Mouse (Mus musculus) embryo, embryonic 10.5 days (tissue): ENCODE measurements around the gene Hmgn2.
"Not testable (repeated sequence)": the region's sequence is repeated elsewhere in the genome, so short reads cannot be mapped to it uniquely, and the experiment has no call there.

Experiments used
- DNase-seq: peaks from one replicate; pipeline ENCODE4 v3.0.0-alpha.2; 2015; ENCODE audit warnings: low spot score

Hmgn2 gene

DNA sequence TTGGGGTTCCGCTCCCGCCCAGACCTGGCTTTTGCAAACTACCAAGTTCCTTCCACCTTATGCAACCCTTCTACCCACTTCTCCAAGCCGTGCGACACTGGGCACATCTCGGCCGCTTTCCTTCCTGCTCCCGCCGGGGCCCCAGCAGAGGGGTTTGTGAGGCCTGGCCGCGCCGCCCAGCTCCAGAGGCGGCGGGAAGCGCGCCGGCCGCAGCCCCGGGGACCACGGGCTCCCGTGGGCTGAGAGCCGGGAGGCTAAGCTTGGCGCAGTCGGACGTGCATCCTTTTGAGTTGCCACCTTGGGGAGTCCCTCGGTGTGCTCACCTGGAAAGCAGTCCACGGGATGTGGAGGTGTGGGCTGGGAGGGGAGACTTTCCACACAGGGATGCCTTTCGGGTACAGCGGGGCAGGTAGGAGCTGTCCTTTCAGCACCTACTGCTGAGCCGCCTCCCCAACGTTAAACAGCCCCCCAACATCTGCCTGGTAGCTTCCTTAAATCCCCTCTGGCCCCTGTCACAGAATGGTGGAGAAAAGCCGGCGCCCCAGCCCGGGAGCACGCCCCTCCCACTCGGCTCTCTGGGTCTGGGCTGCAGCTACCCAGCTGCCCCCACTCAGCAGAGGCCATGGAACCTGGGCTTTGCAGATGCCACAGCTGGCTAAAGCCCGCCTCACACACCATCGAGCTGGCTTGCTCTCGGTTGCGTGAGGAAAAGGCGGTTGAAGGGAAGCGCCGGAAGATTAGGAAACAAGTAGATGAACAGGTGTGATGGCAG is at the start of gene Hmgn2:
Hmgn2 (minus strand) TSS at position 501 of the 772 bp plus-strand sequence.
- peak; percentile 76 for DNase-seq

DNA sequence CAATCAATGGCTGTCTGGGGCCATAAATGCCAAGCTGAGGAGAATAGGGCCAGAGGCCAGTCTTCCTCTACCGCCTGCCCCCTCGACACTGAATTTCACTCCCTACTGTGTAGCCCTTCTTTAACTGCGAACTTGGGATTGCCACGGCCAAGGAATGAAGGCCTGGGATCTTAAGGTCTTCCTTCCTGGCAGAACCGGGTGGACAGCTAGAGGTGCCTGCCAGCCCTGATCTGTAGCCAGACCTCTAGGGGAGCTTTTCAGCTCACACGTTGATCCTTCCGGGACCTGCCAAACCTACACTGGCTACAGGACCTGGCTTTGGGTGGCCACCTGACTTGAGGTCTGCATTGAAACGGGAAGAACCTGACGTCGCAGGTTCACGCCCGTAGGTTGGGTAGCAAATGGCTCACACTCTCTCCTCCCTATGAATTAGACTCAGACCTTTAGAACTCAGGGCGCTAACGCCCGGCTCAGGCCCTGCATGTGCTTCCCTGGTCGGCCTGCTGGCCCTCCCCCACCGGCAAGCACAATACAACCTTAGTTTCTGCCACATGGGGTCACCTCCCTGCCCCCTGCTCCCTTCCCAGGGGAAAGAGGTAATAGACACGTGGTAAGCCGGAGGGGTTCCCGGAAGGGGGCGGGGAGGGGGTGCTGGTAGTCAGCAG is 48.9 kb upstream of the Hmgn2 start:
- DNase-seq: peak; percentile 76

DNA sequence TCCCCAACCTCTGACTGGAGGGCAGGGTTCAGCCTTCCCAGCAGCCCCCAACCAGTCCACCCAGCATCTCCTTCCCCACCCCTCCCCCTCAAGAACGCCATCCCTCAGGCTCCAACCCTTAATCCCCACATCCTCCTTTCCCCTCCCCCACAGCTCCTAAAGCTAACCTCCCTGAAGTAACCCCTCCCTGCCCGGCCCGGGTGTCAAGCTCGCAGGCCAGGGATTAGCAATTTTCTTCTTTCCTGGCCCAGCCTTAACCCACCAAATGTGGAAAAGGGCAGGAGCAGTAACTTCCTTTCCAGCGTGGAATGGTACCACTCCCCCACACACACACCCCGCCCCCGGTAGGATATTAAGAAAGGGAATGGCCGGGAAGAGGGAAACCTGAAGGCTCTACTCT is 48.3 kb upstream of the Hmgn2 start:
- DNase-seq: peak; percentile 91

GRCm38 (mm10) chr4:134016208-134016607 is 47.8 kb upstream of the Hmgn2 start:
- DNase-seq: no peak

- DNase-seq: peak; percentile 59
Measured at GRCm38 (mm10) chr4:134012858-134013528, 44.5 kb upstream of the Hmgn2 start.

DNA sequence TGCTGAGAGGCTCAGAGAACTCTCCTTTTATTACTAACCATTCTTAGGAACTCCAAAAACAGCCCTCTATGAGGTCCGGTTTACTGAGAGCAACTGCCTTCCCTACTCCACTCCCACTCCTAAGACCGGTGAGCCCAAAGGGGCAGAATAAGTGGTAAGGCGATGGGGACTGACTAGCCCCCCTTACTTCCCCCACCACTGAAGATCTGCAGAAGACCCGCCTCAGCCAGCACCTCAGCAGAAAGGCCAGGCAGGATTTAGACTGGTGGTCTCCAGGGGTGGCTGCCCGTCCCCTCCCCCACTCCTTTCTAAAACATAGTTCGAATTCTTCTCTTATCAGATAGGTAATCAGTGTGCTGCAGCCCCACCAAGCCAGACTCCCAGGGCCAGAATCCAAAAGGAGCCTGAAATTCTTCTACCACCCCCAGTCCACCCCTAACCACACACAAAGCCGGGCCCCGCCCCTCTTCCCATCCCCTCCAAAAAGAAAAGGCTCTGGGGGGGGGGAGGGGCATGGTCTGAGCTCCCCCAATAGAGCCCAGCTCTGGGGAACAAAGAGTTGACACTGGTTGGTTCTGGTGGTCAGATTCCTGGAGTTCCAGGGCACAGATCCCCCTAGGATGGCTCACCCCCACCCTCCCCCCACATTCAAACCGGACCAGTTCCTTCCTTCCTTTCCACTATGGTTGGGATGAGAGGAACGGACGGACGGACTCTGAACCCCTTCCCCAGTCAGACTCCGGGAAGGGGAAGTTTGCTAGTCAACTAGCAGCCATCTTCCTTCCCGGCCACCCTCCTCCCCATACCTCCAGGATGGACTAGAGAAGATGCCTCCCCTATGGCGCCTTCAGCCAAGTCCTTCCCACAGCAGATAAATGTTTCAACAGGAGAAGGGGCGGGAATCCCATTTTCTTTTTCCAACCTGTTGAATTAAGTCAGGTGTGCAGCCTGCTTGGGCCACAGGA is 43.3 kb upstream of the Hmgn2 start:
- DNase-seq: peak; percentile 77

- DNase-seq: no peak
Measured at GRCm38 (mm10) chr4:134009709-134010108, 41.3 kb upstream of the Hmgn2 start.

GRCm38 (mm10) chr4:134006845-134007244 is 38.4 kb upstream of the Hmgn2 start:
- no peak for DNase-seq

DNA sequence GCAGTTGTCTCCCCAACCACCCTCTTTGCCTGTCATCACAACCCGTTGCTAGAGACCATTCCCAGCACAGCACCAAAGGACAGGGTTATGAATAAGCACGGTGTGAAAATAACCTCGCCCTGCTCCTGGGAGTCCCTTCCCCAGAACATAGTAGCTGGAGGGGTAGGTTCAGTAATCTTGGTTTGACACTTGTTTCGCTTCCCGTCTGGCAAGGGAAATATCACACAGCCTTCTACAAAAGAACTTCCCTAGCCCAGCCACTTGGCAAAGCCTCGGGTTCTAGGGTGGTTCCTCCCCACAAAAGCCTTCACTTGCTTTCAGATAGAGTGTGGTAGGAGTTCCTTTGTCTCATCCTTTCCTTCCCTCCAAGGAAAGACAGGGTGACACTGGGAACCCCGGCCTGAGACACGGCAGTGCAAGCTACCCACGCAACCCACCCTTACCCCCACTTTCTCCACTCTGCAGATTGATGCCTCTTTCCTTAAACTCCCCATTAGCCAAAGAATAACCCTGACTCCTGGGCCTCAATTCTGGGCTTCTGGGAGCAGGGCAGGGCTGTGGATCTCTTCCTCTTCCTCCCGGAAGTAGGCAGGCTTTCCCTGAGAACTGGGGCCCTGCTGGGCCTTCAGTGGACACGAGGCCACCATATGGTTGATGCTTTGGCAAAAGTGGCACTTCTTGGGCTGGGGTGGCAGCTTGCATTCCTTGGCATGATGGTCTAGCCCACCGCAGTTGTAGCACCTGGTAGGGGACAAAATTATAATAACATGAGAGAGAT is 37.3 kb upstream of the Hmgn2 start:
- no peak for DNase-seq

- DNase-seq: peak; percentile 53
Measured at GRCm38 (mm10) chr4:134002903-134003302, 34.5 kb upstream of the Hmgn2 start.

DNA sequence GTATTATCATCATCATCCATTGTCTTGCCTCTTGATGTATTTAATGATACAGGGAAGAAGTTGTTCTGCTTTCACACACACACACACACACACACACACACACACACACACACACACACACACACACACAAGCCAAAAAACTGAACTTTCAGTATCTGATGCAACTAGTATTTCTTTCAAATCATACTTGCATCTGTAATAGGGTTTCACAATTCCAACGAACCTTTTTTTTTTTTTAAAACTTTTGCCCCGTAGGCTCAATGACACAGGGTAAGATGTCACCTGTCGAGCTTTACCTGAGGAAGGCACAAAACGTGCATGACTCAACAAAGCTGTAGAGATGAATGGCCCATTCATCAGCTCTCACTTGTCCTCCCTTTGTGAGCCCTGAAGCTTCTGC is 33.8 kb upstream of the Hmgn2 start:
- no peak for DNase-seq

DNA sequence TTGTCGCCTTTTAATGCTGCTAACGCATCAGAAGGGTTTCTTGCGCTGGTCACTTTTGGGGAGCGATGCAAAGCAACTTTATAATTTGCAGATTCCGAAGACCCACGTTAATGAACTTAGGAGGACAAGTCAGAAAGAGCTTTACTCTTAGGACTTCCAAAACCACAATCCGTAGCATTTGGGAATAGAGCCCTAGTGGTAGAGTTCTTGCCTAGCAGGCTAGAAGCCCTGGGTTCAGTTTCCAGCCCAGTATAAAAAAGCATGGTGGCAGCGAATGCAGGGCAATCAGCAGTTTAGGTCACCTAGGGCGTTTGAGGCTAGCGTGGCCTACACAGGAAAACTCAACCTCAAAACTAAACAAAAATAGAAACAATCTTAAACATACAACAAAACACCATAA is 33.3 kb upstream of the Hmgn2 start:
- no peak for DNase-seq

GRCm38 (mm10) chr4:134000466-134001438 is 32.3 kb upstream of the Hmgn2 start, which contains the start of gene Dhdds:
Dhdds (minus strand) TSS chr4:134000918.
- peak; percentile 99 for DNase-seq

- DNase-seq: no peak
Measured at GRCm38 (mm10) chr4:133994697-133995096, 26.2 kb upstream of the Hmgn2 start.

GRCm38 (mm10) chr4:133991087-133991660 is 22.7 kb upstream of the Hmgn2 start:
- DNase-seq: no peak

DNA sequence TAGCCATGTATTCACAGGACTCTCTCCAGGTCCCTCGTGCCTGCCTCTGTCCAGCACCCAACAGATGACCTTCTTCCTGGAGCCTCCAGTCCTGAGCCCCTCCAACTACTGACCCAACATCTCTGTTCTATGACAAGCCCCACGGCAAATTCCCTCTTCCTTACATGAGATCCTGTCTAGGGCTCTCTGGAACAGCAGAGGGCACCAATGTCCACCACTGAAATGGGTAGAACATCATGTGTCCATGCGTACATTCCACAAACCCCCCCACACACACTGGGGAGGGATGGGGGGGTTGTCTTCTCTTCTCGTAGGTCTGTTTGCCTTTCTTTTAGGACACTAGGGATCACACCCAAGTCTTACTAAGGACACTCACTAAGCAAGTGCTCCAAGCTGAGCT is 21.6 kb upstream of the Hmgn2 start:
- no peak for DNase-seq

DNA sequence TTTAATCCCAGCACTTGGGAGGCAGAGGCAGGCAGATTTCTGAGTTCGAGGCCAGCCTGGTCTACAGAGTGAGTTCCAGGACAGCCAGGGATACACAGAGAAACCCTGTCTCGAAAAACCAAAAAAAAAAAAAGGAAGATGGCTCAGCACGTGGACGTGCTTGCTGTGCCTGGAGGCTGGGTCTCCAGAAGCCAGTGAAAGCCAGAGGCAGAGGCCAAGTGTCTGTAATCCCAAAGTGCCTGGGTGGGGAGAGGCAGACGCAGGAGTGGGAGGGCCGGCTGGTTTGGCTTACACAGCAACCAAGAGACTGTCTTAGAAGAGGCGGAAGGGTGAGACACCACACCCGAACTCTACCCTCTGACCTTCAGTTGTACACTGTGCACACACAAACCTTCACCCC is 19.8 kb upstream of the Hmgn2 start:
- not testable (repeated sequence) for DNase-seq

DNA sequence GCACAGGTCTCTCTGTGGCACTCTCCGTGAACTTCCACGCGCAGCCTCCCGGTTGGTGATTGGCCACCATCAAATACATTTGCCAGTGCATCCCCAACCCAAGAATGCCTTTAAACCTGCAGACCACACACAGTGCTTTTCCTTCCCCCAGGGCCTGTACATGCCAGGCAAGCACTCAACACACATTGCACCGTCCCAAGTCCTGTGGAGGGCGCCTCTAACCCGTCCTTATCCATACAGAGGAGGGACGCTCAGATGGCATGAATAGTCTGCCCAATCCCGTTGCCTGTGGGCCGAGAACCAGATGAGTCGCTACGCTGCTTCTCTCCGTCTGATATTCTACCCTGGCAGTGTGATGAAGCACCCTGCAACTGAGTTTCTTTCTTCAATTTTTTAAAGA is 14.5 kb upstream of the Hmgn2 start:
- DNase-seq: no peak

GRCm38 (mm10) chr4:133980496-133980895 is 12.0 kb upstream of the Hmgn2 start:
- DNase-seq: no peak
